1 mouse cellular context compared by ENCODE assay signal in the genomic region with DNA sequence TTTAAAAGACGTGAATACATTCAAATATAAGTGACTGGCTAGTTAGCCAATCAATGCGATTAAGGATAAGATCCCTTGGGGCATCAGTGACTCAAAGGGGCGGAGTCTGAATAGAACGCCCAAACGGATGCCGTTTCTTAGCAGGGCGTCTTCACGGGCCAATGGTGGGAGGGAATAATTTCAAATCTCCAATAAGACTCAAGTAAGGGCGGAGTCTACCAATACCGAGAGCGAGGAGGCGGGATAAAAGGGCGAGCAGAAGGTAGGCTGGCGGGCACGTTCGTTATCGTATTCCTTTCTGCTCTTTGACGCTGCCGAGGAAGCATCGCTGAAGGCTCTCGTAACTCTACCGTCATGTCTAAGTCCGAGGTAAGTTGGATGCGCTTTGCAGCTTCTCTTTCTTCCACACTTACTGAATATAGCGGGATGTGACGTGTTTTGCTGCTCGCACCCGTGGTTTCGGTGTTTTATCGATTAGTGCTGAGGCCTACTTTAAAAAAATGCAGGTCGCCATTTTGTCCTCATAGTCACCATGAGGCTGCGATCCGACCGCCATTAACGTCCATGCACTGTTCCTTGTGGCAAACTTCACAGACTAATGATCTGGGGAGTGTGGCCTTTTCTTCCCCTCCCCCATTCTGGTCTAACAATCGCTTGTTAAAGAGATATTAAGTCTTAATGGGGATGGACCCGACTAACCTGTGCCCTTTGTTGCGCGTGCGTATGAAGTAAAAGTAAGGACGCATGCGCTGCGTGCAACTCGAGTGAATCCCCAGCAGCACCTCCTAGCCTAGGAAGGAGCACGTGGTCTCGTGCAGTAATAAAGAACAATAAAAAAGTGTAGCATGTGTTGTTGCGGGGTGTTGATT.
TF ChIP-seq lines count a peak whose summit lies in the region.

TSS of gene Hnrnpa1 (plus strand) at position 273 of the 869 bp plus-strand sequence.

TF ChIP-seq in MEL, 35 proteins besides CTCF, POLR2A, EP300 and RAD21 (continued from another document):
- TF ChIP-seq TBP (IDR thresholded peaks at IDR 0.05; ENCODE audit: low read depth, low read length) (peak; percentile 97), MYC (IDR thresholded peaks at IDR 0.05; ENCODE audit: low read depth, low read length) (peak; percentile 81), E2F4 (IDR thresholded peaks at IDR 0.05; ENCODE audit: borderline replicate concordance, low read depth, low read length) (no peak), CHD2 (IDR thresholded peaks at IDR 0.05; ENCODE audit: low read length) (peak; percentile 18; the same call in 1 of the 2 replicates), USF1 (IDR thresholded peaks at IDR 0.05; ENCODE audit: low read depth, low read length) (peak; percentile 54; the same call in 1 of the 2 replicates), MAZ (IDR thresholded peaks at IDR 0.05; ENCODE audit: low read depth, low read length) (no peak), MYB (IDR thresholded peaks at IDR 0.05; ENCODE audit: low read depth, low read length) (no peak), JUND (IDR thresholded peaks at IDR 0.05; ENCODE audit: low read depth, low read length) (no peak), RCOR1 (IDR thresholded peaks at IDR 0.05; ENCODE audit: low read depth, low read length) (no peak), MEF2A (IDR thresholded peaks at IDR 0.05; ENCODE audit: extremely low read depth, insufficient replicate concordance, low read depth, low read length, poor library complexity, severe bottlenecking) (no peak), MAFK (IDR thresholded peaks at IDR 0.05; ENCODE audit: borderline replicate concordance, low read depth, low read length) (no peak), ZC3H11A (IDR thresholded peaks at IDR 0.05; ENCODE audit: low read depth, low read length) (no peak), UBTF (IDR thresholded peaks at IDR 0.05; ENCODE audit: borderline replicate concordance, insufficient read depth, low read depth, low read length) (no peak)
